Mouse (Mus musculus): ENCODE data around the gene A230050P20Rik.
A peak's percentile ranks its signal among the peaks of the same experiment; 100 is the strongest.

Gene A230050P20Rik

DNA sequence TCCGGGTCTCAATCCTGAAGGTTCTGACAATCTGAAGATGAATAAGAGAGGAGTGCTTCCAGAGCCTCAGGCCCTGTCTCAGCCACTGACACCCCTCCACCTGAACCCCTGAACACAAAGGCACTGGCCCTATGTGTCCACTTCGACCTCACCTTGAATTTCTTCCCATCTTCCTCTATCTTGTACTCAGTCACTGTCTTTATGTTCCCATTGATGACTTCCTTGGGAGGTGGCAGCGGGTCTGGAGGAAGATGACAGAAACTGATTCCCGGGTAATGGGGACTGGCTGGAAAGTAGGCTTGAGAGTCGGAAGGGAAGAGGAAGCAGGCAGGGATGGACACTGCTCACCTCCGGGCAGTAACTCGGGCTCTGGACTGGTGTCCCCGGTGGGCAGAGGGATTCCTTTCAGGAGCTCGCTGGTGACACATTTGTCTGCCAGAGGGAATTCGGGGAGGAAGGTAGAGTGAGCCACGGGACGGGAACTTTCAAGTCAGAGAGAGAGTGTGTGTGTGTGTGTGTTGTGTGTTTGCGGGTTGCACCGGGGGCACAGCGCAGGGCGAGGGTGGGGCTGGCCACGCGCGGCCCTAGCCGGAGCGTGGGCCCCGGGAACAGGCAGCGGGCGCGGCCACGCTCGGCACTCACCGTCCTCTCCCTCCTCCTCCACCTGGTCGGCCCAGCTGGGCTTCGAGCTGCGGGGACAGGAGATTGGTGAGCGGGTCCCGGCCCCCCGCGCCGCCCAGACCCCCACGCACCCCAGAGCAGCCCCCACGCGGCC lies 29.5 kb downstream of the A230050P20Rik start:
- DNase-seq = no peak

- peak; percentile 78 to 91 for DNase-seq
Measured at GRCm38 (mm10) chr9:20898511-20899073, 30.1 kb downstream of the A230050P20Rik start, which contains the start of gene Eif3g. Gene Eif3g, minus strand, starts transcription at chr9:20898623.

DNA sequence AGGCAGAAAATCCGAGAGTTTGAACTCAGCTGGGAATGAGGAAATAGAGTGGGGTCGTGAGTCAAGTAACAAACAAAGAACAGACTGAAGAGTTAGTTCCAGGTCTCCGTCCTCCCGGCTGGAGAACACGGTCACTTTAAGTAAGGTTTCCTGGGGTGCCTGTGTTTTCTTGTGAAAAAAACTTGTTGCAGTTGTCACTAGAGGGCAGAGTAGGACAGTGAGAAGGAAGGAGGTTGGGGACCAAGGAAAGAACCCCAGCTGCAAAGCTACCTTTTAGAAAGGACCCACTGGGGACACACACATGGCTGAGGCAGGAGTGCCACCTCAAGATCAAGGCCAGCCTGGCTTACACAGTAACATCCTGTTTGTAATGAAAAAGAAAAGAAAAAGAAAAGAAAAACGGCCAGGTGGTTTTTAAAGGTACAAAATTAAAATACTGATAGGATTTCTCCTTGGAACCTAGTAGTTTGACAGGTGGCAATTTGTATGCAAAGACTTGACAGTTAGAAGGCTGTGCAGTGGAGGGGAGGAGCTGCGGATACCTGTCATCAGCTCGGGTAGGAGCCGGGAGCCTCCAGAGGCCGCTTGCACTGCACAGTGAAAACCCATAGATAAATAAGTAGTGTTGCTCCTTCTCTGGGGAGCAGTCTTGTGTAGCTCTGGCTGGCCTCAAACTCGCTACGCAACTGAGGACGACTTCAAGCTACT lies 33.2 kb downstream of the A230050P20Rik start:
- DNase-seq = peak in 1 of 2 experiments; percentile 24

DNA sequence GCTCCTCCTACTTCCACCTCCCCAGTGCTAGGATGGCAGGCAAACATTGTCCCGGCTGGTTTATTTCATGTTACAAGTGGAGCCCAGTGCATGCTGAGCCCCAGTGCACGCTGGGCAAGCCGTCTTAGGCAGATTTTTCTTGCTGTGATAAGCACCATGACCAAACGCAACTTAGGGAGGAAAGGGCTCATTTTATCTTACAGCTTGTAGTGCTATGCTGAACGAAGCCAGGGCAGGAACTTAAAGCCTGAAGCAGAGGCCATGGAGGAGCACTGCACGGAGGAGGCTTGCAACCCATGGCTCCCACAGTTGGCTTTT lies 33.7 kb downstream of the A230050P20Rik start:
- no peak for DNase-seq

- no peak for DNase-seq
Measured at GRCm38 (mm10) chr9:20909948-20910347, 41.5 kb downstream of the A230050P20Rik start.

DNA sequence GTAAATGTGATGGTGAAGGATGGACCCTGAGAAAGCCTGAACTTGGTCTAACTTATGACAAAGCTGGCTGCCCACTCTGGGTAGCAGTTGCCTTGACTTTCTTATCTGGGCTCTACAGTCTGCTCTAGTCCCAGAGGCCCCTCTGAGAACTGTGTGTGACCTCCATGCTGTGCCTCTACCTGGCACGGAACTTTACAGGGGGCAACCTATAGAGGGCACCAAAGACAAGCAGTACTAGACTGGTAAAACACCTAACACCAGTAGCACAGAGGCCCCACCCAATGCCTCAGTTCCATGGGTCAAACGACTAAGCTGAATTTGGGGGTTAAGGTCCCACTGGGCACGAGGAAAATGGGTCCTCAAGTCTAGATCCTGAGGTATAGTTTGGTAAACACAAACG lies 47.7 kb downstream of the A230050P20Rik start:
- no peak for DNase-seq

DNA sequence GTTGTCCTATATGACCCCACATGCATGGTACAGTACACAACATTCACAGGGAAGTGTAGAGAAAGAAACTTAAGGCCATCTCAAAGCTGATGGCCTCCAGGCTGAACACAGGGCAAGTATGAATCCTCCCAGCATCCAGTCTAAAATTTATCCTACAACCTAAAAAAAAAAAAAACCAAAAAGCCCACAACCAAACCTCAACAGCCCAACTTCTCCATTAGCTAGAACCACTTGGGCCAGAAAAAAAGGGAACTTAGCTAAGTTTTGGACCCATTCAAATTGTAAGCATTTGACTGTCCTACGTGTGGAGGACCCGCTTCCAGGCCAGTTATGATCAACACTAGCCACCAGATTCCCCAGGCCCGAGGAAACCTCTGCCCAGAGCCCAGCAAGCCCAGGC lies 54.8 kb downstream of the A230050P20Rik start:
- no peak for DNase-seq
